Mouse (Mus musculus) thymus, postnatal 25 days (tissue): Measurements from ENCODE around the gene N4bp3.
"Not testable (repeated sequence)": the region's sequence is repeated elsewhere in the genome, so short reads cannot be mapped to it uniquely, and the experiment has no call there.

Experiments
- DNase-seq: peaks from one replicate; pipeline ENCODE4 v3.0.0; 2022

The N4bp3 gene

DNA sequence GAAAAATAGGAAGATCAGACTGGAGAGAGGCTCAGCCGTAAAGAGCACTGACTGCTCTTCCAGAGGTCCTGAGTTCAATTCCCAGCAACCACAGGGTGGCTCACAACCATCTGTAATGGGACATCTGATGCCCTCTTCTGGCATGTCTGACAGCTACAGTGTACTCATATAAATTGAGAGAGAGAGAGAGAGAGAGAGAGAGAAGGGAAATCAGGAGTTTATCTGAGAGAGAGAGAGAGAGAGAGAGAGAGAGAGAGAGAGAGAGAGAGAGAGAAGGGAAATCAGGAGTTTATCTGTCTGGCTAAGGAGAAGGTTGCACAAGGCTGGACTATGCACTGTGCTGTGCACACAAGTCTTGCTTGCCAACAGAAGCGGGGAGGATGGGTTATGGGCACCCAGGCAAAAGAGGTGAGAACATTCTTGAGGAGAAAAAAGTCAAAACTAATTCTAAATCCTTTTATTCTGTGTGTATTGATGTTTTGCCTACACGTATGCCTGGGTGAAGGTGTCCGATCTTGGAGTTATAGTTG is 2.3 kb upstream of the N4bp3 start:
- no peak for DNase-seq

DNA sequence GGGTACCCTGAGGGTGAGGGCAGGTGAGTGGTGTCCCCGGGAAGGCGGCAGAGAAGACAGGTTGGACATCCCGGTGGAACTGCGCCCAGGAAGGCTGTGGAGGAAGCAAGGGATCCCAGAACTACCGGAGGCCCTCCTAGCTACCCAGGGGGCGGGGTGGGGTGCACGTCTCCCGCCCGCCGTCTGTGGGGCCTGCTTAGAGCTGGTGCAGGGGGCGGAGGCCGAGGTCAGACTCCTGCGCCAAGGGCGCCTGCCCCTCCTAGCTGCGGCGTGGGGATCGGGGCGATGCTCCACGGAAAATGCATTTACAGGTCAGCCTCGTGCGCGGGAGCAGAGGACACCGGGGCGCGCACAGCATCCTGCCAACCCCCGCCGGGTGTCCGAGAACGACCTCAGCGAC is 381 bp downstream of the N4bp3 start:
- DNase-seq: peak; percentile 59

- DNase-seq: peak; percentile 42
Observed at GRCm38 (mm10) chr11:51649889-51650199, 798 bp downstream of the N4bp3 start.

GRCm38 (mm10) chr11:51649111-51649888 is 1.3 kb downstream of the N4bp3 start:
- peak; percentile 21 for DNase-seq

DNA sequence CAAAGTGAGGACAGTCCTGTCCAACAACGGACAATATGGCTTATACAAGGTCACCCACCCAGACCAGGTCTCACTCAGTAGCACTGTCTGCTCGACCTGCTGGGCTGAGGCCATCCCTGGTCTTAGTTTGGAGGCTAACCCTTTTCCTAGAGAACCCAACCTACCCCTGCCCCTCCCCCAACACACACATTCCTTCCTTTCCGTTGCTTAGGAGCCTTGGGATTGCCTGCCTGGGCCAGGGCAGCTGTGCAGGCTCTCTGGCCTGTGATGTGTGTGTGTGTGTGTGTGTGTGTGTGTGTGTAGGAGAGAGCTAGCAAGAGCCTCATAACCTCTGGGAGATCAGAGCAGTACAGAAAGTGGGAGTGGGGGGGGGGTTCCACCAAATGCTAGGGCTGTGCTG is 2.1 kb downstream of the N4bp3 start:
- no peak for DNase-seq

- peak; percentile 48 for DNase-seq
Observed at GRCm38 (mm10) chr11:51646751-51647667, 3.6 kb downstream of the N4bp3 start.

- DNase-seq: no peak
Observed at GRCm38 (mm10) chr11:51646245-51646644, 4.4 kb downstream of the N4bp3 start.

DNA sequence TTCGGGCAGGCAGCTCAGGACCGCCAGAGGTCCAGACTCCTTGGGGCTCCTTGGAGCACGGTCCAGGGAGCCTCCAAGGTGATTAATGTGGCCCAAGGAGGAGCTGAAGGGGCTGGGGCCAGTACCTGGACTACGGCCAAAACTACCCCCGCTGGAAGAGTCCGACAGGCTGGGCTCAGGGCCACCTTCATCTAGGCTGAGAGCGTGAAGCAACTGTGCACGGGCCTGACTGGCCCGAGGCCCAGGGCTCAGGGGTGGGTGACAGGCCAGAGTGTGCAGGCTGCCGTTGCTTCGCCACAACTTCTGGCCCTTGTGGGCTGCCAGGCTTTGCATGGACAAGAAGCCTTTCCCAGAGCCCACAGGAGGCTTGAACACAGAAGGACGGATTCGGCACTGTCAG is 5.3 kb downstream of the N4bp3 start:
- no peak for DNase-seq

- peak; percentile 85 for DNase-seq
Observed at GRCm38 (mm10) chr11:51644217-51644616, 6.4 kb downstream of the N4bp3 start.

- peak; percentile 81 for DNase-seq
Observed at GRCm38 (mm10) chr11:51643761-51644160, 6.9 kb downstream of the N4bp3 start.

GRCm38 (mm10) chr11:51643202-51643601 is 7.4 kb downstream of the N4bp3 start:
- DNase-seq: no peak

- no peak for DNase-seq
Observed at GRCm38 (mm10) chr11:51640748-51641147, 9.9 kb downstream of the N4bp3 start.

- no peak for DNase-seq
Observed at GRCm38 (mm10) chr11:51638497-51638896, 12.1 kb downstream of the N4bp3 start.

- DNase-seq: peak; percentile 83
Observed at GRCm38 (mm10) chr11:51637971-51638414, 12.6 kb downstream of the N4bp3 start.

- DNase-seq: peak; percentile 84
Observed at GRCm38 (mm10) chr11:51636323-51636684, 14.3 kb downstream of the N4bp3 start.

GRCm38 (mm10) chr11:51635525-51636322 is 14.9 kb downstream of the N4bp3 start, which contains the start of gene Rmnd5b:
Gene Rmnd5b, minus strand, starts transcription at chr11:51635896.
- DNase-seq: peak; percentile 87

- no peak for DNase-seq
Observed at GRCm38 (mm10) chr11:51635127-51635524, 15.5 kb downstream of the N4bp3 start.

GRCm38 (mm10) chr11:51633721-51634120 is 16.9 kb downstream of the N4bp3 start:
- no peak for DNase-seq

- DNase-seq: not testable (repeated sequence)
Observed at GRCm38 (mm10) chr11:51633200-51633599, 17.4 kb downstream of the N4bp3 start.

DNA sequence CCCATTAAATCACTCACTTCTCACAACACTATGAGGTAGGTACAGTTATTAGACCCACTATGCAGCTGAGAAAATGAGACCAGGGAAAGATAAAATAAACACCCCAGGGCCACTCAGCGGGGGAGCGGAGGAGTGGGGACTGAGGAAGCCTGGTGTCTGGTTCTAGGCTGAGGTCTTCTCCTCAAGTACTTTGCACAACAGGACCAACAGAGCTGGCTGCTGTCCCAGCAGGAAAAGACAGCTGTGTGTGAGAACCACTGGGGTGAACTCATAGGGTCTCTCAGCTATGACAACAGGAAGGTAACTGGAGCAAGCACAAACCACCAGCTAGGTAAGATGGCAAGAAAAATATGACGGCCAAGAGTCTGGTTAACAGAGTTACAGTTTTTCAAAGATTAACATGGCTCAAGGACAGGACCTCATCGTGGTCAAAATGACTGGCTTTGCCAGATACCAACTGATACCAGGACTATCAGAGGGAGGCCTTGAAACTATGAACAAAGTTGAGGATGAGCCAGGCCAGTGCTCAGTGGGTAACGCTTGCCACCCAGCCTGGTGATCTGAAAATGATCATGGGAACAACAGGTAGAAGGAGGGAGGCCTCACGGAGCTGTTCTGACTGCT is 18.4 kb downstream of the N4bp3 start:
- DNase-seq: no peak

DNA sequence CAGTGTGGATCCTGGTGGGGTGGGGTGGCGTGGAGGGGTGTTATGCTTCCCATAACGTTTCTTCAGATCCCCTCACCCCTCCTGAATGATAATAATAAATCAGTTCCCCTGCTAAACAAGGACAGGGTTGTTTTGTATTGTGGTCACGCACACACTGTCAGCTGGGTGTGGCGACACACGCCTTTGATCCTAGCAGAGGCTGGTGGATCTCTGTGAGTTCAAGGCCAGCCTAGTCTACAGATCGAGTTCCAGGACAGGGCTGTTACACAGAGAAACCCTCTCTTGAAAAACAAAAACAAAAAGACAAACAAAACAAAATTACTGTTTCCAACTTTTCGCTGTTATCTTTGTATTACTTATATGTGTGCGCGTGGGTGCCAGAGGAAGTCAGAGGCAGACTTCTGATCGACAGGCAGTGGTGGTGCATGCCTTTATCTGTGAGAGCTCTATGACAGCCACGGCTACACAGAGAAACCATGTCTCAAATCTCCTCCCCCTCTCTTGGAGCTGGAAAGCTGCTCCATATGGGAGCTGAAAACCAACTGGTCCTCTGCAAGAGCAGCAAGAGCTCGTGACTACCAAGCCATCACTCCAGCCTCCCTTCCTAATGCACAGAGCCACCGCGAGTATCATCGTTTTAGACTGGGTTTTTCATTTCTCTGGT is 20.9 kb downstream of the N4bp3 start:
- DNase-seq: no peak

- DNase-seq: no peak
Observed at GRCm38 (mm10) chr11:51627907-51628306, 22.7 kb downstream of the N4bp3 start.
